Mouse (Mus musculus) 3T3-L1 (cell line): ENCODE data around the gene Fam50a.
"Not testable (repeated sequence)": the region's sequence is repeated elsewhere in the genome, so short reads cannot be mapped to it uniquely, and the experiment has no call there.

ENCODE experiments used
- DNase-seq: peaks from one replicate; pipeline ENCODE4 v3.0.0-alpha.2; 2015; ENCODE audit warnings: low read depth, low spot score

The Fam50a gene

DNA sequence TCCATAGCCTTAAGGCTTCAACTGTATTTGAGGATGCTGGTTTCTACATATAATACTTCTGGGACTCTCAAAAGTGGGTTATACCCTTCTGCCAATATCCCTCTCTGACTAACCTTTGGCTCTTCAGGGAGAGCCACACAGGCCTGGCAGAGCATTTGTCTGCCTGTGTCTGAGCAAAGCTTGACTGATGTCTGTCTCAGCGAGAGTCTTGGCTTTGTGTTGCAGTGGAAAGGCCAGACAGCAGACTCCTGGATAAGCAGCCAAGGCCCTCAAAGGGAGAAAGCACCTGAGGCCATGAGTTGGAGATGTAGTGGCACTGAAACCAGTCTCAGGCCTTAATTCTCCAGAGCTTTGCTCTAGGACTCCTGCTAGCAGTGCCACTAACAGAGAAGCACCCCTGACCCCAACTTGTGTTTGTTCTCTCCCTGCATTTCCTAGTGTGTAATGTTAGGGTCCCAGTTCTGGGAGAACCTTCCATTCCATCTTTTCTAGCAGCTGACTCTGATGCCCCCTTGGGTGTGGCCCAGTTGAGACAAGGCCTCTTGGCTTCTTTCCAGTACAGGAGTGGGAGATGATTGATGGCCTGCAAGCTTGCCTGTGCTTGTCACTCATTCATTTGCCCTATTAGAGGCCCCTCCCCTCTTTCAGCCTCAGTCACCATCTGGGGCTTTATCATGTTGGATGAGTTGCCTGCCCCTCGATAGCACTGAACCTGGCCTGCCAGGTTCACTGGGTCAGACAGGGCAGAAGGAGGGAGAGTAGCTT is 17.5 kb downstream of the Fam50a start:
- DNase-seq: peak; percentile 19

GRCm38 (mm10) chrX:74352645-74353466 is 40.0 kb downstream of the Fam50a start:
- peak; percentile 9 for DNase-seq

DNA sequence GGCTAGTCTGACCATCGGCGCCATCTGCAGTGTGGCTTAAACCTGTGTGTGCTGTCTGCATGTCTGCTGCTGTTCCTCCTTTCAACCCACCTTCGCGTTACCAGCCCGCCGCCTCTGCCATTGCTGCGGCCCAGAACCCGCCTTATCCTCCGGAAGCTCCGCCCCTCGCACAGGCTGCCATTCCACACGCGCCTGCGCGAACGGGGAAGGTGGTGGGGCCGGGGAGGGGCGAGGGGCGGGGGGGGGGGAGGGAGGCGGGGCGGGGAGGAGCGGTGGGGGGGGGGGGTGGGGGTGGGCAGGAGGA is 40.6 kb downstream of the Fam50a start, which contains the start of gene Lage3:
TSS of gene Lage3 (minus strand) at position 152 of the 304 bp plus-strand sequence.
- DNase-seq: peak; percentile 77

- not testable (repeated sequence) for DNase-seq
These were observed 44.2 kb downstream of the Fam50a start for GRCm38 (mm10) chrX:74357069-74357468.

DNA sequence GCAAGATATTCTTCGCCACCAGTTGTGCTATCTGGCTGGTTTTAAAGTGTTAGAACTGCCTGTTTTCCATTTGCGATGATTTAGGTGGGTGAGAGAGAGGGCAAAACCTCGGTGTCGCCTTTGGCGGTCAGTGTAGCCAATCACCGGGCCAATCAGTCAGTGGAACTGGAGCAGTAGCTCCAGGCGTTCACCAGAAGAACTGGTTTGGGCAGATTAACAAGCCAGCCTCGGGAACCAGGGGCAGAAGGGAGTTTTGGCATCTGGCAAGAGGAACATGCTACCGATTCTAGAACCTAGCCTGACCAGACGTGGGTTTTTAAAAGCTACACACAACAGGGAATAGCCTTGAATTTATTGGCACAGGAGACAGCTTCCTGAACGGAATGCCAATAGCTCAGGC is 46.3 kb downstream of the Fam50a start:
- DNase-seq: no peak

- DNase-seq: no peak
These were observed 54.7 kb downstream of the Fam50a start for GRCm38 (mm10) chrX:74367512-74367911.

- peak; percentile 68 for DNase-seq
These were observed 55.5 kb downstream of the Fam50a start for GRCm38 (mm10) chrX:74368209-74368909.
